Mouse (Mus musculus) kidney, adult 9 months (tissue): ENCODE data around the gene Dpf1.
A peak's percentile ranks its signal among the peaks of the same experiment; 100 is the strongest.

Experiments
- DNase-seq: peaks from one replicate; pipeline ENCODE4 v3.0.0; 2022

Gene Dpf1

GRCm38 (mm10) chr7:29342489-29343092, 38.8 kb downstream of the Dpf1 start:
- DNase-seq = no peak

- DNase-seq = no peak
Measured at GRCm38 (mm10) chr7:29343746-29344145, 40.0 kb downstream of the Dpf1 start.

- DNase-seq = no peak
Measured at GRCm38 (mm10) chr7:29345534-29345933, 41.8 kb downstream of the Dpf1 start.

- DNase-seq = no peak
Measured at GRCm38 (mm10) chr7:29346212-29346611, 42.5 kb downstream of the Dpf1 start.

GRCm38 (mm10) chr7:29350489-29350888, 46.7 kb downstream of the Dpf1 start:
- DNase-seq = no peak

GRCm38 (mm10) chr7:29352246-29352645, 48.5 kb downstream of the Dpf1 start:
- DNase-seq = no peak

- DNase-seq = no peak
Measured at GRCm38 (mm10) chr7:29354161-29354560, 50.4 kb downstream of the Dpf1 start.

GRCm38 (mm10) chr7:29355406-29355805, 51.7 kb downstream of the Dpf1 start:
- no peak for DNase-seq

- no peak for DNase-seq
Measured at GRCm38 (mm10) chr7:29361497-29361896, 57.7 kb downstream of the Dpf1 start.

- peak; percentile 14 for DNase-seq
Measured at GRCm38 (mm10) chr7:29364052-29364451, 60.3 kb downstream of the Dpf1 start.

- no peak for DNase-seq
Measured at GRCm38 (mm10) chr7:29367166-29368003, 63.6 kb downstream of the Dpf1 start.
